Mouse (Mus musculus) thymus, adult 2 months (tissue): ENCODE measurements around the gene Ppif. TPM values are rescaled to one million over a fixed set of nuclear protein-coding genes. Genes with fewer than 3 reads are reported as not detected.
A peak's percentile ranks its signal among the peaks of the same experiment; 100 is the strongest.

Source experiments
- DNase-seq: peaks from one replicate; pipeline ENCODE4 v3.0.0; 2021
- H3K27ac ChIP-seq: fragments of 200-500 bp; 2 replicates; pipeline ENCODE4 v1.5.1; 2012; ENCODE audit warnings: low read length, control low read depth; ENCODE audit not compliant: control insufficient read depth, insufficient read depth
- H3K27me3 ChIP-seq: fragments of 200-500 bp; 2 replicates; pipeline ENCODE4 v1.6.1; 2012; ENCODE audit warnings: mild to moderate bottlenecking, low read length, moderate library complexity, mixed read lengths; ENCODE audit not compliant: control insufficient read depth, insufficient read depth
- H3K36me3 ChIP-seq: fragments of 200-500 bp; 2 replicates; pipeline ENCODE4 v1.6.1; 2012; ENCODE audit warnings: mild to moderate bottlenecking, low read length, moderate library complexity; ENCODE audit not compliant: control insufficient read depth, insufficient read depth
- H3K4me1 ChIP-seq: fragments of 200-500 bp; replicated peaks from 2 replicates; pipeline ENCODE4 v1.6.1; 2012; ENCODE audit warnings: low read length; ENCODE audit not compliant: control insufficient read depth, insufficient read depth
- H3K4me3 ChIP-seq: fragments of 200-500 bp; 2 replicates; pipeline ENCODE4 v1.5.1; 2012; ENCODE audit warnings: mild to moderate bottlenecking, low read length, control low read depth, moderate library complexity; ENCODE audit not compliant: control insufficient read depth, insufficient read depth
- CTCF ChIP-seq: fragments of 200-500 bp; IDR thresholded peaks from 2 replicates; pipeline ENCODE4 v1.5.1; 2012; ENCODE audit warnings: mild to moderate bottlenecking, control low read depth, low read length, moderate library complexity, borderline replicate concordance; ENCODE audit not compliant: control insufficient read depth, poor library complexity, insufficient read depth; ENCODE audit errors: extremely low read depth
- POLR2A ChIP-seq: fragments of 200-500 bp; IDR thresholded peaks from 2 replicates; pipeline ENCODE4 v1.6.1; 2012; ENCODE audit warnings: mild to moderate bottlenecking, low read length, control low read depth, moderate library complexity; ENCODE audit not compliant: control insufficient read depth, poor library complexity, insufficient read depth; ENCODE audit errors: extremely low read depth
- WGBS: fragments of 180-500 bp; shearing (Covaris S2); methylation state at CpG from one replicate; pipeline ENCODE4 v1.1.7; 2018; 5-methylcytosine and 5-hydroxymethylcytosine counted together
- polyA plus RNA-seq: library from polyadenylated mRNA; depleted of rRNA; stranded (reverse); fragments of >200 nt; gene quantifications from 2 replicates; pipeline ENCODE4 v1.2.3, GENCODE M21; 2012

Gene Ppif
- polyA plus RNA-seq, 1 experiment = 108 TPM

DNA sequence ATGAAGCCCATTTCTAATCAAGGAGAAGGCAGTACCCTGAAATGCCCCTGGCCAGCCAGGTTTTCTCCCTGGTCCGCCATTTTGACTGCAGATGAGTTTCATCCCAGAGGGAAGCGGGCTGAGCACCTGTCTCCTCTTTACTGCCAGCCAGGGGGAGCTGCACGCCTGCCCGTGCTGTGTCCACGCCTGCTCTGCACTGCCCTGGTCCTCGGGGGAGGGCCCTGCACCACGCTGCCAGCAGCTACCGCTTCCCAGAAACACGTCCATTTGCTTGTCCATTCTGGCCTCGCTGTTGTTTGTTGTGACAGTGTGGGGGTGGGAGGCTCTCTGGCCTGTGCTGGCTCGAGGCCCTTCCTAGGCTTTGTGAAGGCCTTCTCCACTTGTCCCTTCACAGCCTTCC is 33.3 kb upstream of the Ppif start:
- TF ChIP-seq POLR2A (no peak), CTCF (no peak)
- no peaks in the 10 kb centered on the region; the same call in 1 of the 2 replicates for H3K27me3 ChIP-seq
- 96% methylated on average over 11 of the region's 11 CpGs for WGBS
- H3K4me1 ChIP-seq = no peaks in the 10 kb centered on the region
- DNase-seq = no peak
- peaks cover 61% of the 10 kb centered on the region for H3K36me3 ChIP-seq
- H3K27ac ChIP-seq = no peak overlapping the region
- H3K4me3 ChIP-seq = no peak overlapping the region

DNA sequence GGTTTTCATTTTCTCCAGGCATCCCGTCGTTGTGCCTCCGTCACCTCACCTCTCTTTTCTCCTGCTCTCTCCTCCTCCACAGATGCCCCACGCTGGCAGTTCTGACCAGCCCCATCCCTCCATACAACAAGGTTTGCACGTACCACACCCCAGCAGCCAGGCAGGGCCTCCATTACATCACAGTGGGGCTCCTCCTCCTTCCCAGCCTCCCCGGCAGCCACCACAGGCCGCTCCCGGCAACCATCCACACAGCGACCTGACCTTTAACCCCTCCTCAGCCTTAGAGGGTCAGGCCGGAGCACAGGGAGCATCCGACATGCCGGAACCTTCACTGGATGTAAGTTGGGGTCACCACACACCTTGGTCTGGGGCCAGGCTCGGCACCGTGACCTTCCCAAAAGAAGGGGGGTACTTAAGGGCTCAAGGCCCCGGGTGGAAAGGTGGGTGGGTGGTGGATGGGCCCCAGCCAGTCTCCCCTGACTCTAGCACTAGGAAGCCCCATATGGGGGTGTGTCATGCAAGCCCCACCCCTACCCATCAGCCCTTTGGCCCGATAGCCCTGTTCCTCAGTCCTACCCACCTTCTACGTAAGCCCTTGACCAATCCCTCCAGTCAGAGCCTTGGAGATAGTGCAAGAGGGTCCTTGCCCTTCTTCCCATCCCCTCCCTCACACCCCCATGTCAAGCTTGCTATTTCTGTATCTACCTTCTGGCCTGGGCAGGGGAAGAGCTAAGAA is 32.6 kb upstream of the Ppif start:
- no peak for DNase-seq
- 94% methylated on average over 17 of the region's 17 CpGs for WGBS
- TF ChIP-seq POLR2A (no peak), CTCF (no peak)
- Histone ChIP-seq H3K27ac (no peak overlapping the region), H3K27me3 (no peaks in the 10 kb centered on the region; the same call in 1 of the 2 replicates), H3K4me3 (no peak overlapping the region), H3K36me3 (peaks cover 55% of the 10 kb centered on the region), H3K4me1 (no peaks in the 10 kb centered on the region)

DNA sequence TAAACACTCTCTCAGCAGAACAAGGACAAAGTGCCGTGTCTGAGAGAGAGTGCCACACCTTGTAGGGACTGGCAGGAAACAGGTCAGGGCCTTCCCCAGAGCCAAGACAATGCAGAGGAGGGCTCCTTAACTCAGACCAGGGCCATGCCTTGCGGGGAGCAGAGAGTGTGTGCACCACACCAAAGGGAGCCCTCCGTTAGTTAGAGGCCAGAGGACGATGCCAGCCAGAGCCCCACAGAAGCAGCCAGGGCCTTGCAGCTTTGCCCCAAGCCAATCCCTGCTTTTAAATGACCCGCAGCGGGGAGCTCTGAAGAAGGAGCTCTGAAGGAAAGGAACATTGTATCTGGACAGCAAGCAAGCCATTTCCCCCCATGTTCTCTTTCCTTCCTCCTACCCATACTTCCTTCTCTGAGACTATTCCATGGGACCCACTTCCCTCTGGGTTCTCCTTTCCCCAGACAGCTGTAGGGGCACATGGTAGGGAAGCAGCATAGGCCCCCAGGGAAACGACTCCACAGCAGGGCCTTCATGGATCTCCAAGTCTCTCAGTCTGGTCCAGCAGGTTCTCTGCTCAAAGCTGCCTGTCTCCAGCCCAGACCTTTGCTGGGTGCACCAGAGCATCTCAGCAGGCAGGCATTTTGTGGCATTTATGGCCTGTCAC is 30.2 kb upstream of the Ppif start:
- WGBS = 91% methylated on average over 7 of the region's 7 CpGs
- H3K27me3 ChIP-seq = no peaks in the 10 kb centered on the region
- H3K4me3 ChIP-seq = no peak overlapping the region
- H3K27ac ChIP-seq = no peak overlapping the region
- H3K4me1 ChIP-seq = no peaks in the 10 kb centered on the region
- no peak for TF ChIP-seq POLR2A
- TF ChIP-seq CTCF = no peak
- DNase-seq = no peak
- H3K36me3 ChIP-seq = peaks cover 31% of the 10 kb centered on the region

DNA sequence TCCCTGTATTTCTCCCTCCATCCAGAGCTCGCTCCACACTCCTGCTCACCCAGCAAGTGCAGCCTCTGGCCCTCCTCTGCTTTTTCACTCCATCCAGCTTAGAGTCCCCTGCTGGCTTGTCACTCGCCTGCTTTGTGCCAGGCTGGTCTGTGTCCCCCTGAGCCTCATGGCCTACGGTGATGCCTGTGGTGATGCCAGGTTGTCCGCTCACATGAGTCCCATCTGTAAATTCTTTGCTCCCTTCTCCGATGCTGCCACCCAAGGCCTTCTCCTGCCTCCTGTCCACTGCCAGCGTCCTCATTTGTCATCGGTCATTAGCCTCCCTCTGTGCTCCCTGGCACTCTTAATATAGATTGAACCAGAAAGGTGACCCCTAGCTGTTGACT is 29.7 kb upstream of the Ppif start:
- DNase-seq = no peak
- peaks cover 26% of the 10 kb centered on the region for H3K36me3 ChIP-seq

DNA sequence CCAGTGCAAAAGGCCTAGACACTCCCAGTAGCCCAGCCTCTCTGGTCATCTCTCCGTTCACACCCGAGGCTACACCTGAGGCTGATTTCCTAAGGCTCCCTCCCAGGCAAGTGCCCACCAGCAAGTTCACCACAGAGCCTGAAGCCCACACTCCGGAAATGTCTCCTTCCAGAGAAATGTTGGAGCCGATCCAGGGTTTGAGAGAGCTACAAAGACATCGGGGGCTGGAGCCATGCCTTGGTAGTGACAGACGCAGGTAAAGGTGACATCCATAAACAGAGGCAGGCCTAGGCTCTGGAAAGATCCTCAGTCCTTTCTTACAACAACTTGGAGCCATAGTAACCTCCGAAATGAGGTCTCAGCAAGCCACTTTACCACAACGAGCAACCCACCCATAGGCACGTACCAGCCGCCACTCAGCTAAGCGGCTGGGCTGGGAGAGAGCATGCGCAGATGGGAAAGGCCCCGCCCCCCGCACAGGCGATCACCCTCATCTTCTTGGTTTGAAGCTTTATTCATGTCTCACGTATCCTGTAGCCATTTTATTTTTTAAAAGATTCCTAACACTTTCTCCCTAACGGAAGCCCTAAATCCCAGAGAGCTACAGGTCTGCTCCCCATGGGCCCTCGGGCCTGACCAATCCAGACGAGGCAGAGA is 28.5 kb upstream of the Ppif start:
- H3K27ac ChIP-seq = no peak overlapping the region
- no peaks in the 10 kb centered on the region for H3K27me3 ChIP-seq
- 93% methylated on average over 19 of the region's 19 CpGs for WGBS
- H3K4me1 ChIP-seq = no peaks in the 10 kb centered on the region
- H3K36me3 ChIP-seq = peaks cover 17% of the 10 kb centered on the region; the same call in 1 of the 2 replicates
- TF ChIP-seq CTCF = no peak
- TF ChIP-seq POLR2A = no peak
- no peak overlapping the region for H3K4me3 ChIP-seq
- DNase-seq = no peak

More for the DNA sequence above, 29.7 kb upstream of the Ppif start:
- H3K4me1 ChIP-seq = no peaks in the 10 kb centered on the region
- H3K27me3 ChIP-seq = no peaks in the 10 kb centered on the region
- WGBS = 98% methylated on average over 7 of the region's 7 CpGs
- no peak overlapping the region for H3K27ac ChIP-seq
- TF ChIP-seq CTCF (no peak), POLR2A (no peak)
- no peak overlapping the region for H3K4me3 ChIP-seq

DNA sequence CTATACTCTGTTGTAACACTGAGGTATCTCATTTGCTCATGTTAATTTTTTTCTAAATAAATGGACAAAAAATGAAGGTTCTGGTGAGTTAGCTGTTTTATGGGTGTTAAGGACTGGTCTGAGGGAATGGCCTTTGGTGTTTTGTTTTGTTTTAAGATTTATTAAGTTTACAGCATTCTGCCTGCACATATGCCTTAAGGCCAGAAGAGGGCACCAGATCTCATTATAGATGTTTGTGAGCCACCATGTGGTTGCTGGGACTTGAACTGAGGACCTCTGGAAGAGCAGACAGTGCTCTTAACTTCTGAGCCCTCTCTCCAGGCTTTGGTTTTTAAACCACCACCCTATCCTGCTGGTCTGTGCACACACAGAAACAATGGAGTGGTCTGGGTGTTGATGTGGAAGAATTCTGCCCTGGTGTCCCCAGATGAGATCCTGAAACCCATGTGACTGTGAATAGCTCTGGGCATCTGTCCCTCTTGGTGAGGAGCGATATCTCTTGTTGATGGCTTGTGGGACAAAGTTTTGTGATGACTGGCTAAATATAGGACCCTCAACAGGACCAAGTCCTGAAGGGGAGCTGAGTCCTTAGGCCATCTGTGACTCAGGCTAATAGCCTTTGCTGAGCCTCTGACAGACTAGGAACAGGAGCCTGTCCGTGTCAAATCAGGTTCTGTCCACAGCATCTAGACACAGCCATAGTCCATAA is 27.1 kb upstream of the Ppif start:
- TF ChIP-seq POLR2A (no peak), CTCF (no peak)
- 98% methylated on average over 2 of the region's 2 CpGs for WGBS
- H3K27ac ChIP-seq = no peak overlapping the region
- no peak overlapping the region for H3K4me3 ChIP-seq
- peaks cover 16% of the 10 kb centered on the region; the same call in 1 of the 2 replicates for H3K36me3 ChIP-seq
- H3K27me3 ChIP-seq = no peaks in the 10 kb centered on the region
- H3K4me1 ChIP-seq = no peaks in the 10 kb centered on the region
- DNase-seq = peak; percentile 14
